In genomic region chr1:77202948-77203347, GRCm38 (mm10) we compare ENCODE assay signal across 15 mouse cellular contexts.
A peak's percentile ranks its signal among the peaks of the same experiment; 100 is the strongest.
DNase-seq lines count a peak whose midpoint lies in the region; ATAC-seq lines count a peak whose summit lies in the region.
"Had no signal": no experiment of that assay in that cellular context is flagged by ENCODE, and none has a peak within 500 bp of the region (broad histone marks: within the 10 kb centered on the region; RNA-seq: fewer than 3 reads in every experiment).

No protein-coding gene starts in this region.

- no peaks in the 10 kb centered on the region for H3K27me3 ChIP-seq in heart, embryonic 12.5 days (replicated peaks)
- H3K27me3 ChIP-seq: forebrain, embryonic 15.5 days; intestine, embryonic 15.5 days; midbrain, embryonic 12.5 days had no signal

- no peak overlapping the region for H3K27ac ChIP-seq in heart, embryonic 12.5 days (ENCODE audit: poor library complexity, severe bottlenecking)
- H3K27ac ChIP-seq: forebrain, embryonic 15.5 days; intestine, embryonic 15.5 days; midbrain, embryonic 12.5 days had no signal

- peak; percentile 96 for DNase-seq in heart, adult 11 months
- peak; percentile 43 to 46 for DNase-seq in heart, postnatal 36 days
- peak; percentile 57 to 69 for DNase-seq in kidney, postnatal 36 days
- no peak for DNase-seq in frontal cortex, postnatal 10 days (ENCODE audit: low spot score in 2 of 2)
- DNase-seq in adipocyte (ENCODE audit: low spot score) = no peak
- DNase-seq: cerebellum, postnatal 14 days; gastrocnemius, postnatal 14 days; liver; lung, adult 18-20 months; lung, postnatal 36 days had no signal

- no peaks in the 10 kb centered on the region for H3K4me1 ChIP-seq in heart, embryonic 12.5 days (replicated peaks)
- H3K4me1 ChIP-seq: forebrain, embryonic 15.5 days; intestine, embryonic 15.5 days; midbrain, embryonic 12.5 days had no signal

- H3K36me3 ChIP-seq in heart, embryonic 12.5 days = no peaks in the 10 kb centered on the region
- H3K36me3 ChIP-seq: forebrain, embryonic 15.5 days; intestine, embryonic 15.5 days; midbrain, embryonic 12.5 days had no signal

- no peak overlapping the region for H3K9ac ChIP-seq in heart, embryonic 12.5 days
- H3K9ac ChIP-seq: forebrain, embryonic 15.5 days; intestine, embryonic 15.5 days; midbrain, embryonic 12.5 days had no signal

- intact Hi-C loops in heart, postnatal 36 days (cut with DNase I) = loop anchor here (5.0 kb wide), 2 partner anchors 104 to 309 kb away; no protein-coding TSS in a partner anchor

- no peak for ATAC-seq in heart, embryonic 12.5 days (ENCODE audit: insufficient number of reproducible peaks, low FRiP score)
- ATAC-seq in granulocyte monocyte progenitor cell, adult 5-6 weeks (replicated peaks; ENCODE audit: poor library complexity, severe bottlenecking) = peak; percentile 87
- ATAC-seq: forebrain, embryonic 15.5 days; intestine, embryonic 15.5 days had no signal

- WGBS in heart, embryonic 12.5 days = 80% methylated on average over 4 of the region's 4 CpGs

- no peak overlapping the region for H3K4me3 ChIP-seq in heart, embryonic 12.5 days
- H3K4me3 ChIP-seq: forebrain, embryonic 15.5 days; intestine, embryonic 15.5 days; midbrain, embryonic 12.5 days had no signal

- H3K9me3 ChIP-seq in heart, embryonic 12.5 days (replicated peaks) = no peaks in the 10 kb centered on the region
- H3K9me3 ChIP-seq: forebrain, embryonic 15.5 days; intestine, embryonic 15.5 days had no signal

- H3K4me2 ChIP-seq in heart, embryonic 12.5 days = no peak overlapping the region
- H3K4me2 ChIP-seq: forebrain, embryonic 15.5 days; intestine, embryonic 15.5 days; midbrain, embryonic 12.5 days had no signal

Comparison
In these comparisons a context has a peak if more than half of its experiments do, and no peak if none do; other contexts are left out.
1. DNase-seq: peak in heart, adult 11 months (single experiment), heart, postnatal 36 days (2 of 2) and kidney, postnatal 36 days (2 of 2); none in frontal cortex, postnatal 10 days (0 of 2) and adipocyte (single experiment).